Mouse (Mus musculus) MN1 (cell line): Measurements from ENCODE around the gene Serpinb3d.
"Not testable (repeated sequence)": the region's sequence is repeated elsewhere in the genome, so short reads cannot be mapped to it uniquely, and the experiment has no call there.

ENCODE experiments used
- DNase-seq: peaks from one replicate; pipeline ENCODE4 v3.0.0-alpha.2; 2016; ENCODE audit warnings: low spot score

Gene Serpinb3d

GRCm38 (mm10) chr1:107083406-107083805 is at the start of gene Serpinb3d:
Gene Serpinb3d, minus strand, starts transcription at chr1:107083506.
- no peak for DNase-seq

- not testable (repeated sequence) for DNase-seq
Observed at GRCm38 (mm10) chr1:107127453-107127852, 44.1 kb upstream of the Serpinb3d start.

DNA sequence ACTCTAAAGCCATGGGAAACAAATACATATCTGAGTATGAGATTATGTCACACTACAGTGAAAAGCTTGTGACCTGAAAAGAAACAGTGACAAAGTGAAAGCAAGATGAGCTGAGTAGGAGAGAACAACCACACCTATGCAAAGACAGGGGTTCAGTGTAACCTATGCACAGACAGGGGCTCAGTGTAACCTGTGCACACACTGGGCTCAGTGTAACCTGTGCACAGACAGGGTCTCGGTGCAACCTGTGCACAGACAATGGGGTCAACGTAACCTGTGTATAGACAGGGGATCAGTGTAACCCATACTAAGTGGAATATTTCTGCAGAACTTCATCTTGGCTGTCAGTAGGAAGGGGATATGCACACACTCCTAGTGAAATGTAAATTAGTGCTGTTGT is 15.1 kb upstream of the Serpinb3d start:
- DNase-seq = no peak

GRCm38 (mm10) chr1:107052203-107052602 is 31.1 kb downstream of the Serpinb3d start, which contains the start of gene Serpinb3a:
Gene Serpinb3a, minus strand, starts transcription at chr1:107052303.
- no peak for DNase-seq

- not testable (repeated sequence) for DNase-seq
Observed at GRCm38 (mm10) chr1:107034236-107034635, 49.1 kb downstream of the Serpinb3d start.
